Mouse (Mus musculus): Measurements from ENCODE around the gene Micall1. TPM values are rescaled to one million over a fixed set of nuclear protein-coding genes. Genes with fewer than 3 reads are reported as not detected.

The Micall1 gene
- polyA plus RNA-seq, 1 experiment from 2014 or later, result 3.0 TPM

DNA sequence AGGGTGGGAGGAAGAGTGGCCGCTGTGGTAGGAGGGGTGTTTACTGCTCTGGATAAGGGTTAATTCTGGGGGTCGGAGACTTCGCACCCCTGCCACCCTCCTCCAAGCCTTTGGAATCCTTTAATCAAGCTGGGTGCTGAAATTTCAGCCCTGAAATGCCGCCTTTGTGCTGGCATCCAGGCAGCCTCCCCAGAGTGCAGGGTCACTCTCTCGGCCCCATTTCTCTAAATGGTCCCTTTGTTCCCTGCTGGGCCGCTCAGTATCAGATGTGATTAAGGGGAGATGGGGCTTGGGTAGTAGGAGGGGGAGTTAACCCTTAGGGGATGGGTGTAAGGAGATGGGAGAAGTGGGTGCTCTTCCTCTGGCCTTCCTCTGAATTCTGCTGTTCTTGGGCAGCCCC, 44.0 kb downstream of the Micall1 start:
- WGBS (ENCODE audit: insufficient replicate concordance), result 79% methylated on average over 6 of the region's 6 CpGs
- no peak overlapping the region for H3K27ac ChIP-seq
- no peak for ATAC-seq

DNA sequence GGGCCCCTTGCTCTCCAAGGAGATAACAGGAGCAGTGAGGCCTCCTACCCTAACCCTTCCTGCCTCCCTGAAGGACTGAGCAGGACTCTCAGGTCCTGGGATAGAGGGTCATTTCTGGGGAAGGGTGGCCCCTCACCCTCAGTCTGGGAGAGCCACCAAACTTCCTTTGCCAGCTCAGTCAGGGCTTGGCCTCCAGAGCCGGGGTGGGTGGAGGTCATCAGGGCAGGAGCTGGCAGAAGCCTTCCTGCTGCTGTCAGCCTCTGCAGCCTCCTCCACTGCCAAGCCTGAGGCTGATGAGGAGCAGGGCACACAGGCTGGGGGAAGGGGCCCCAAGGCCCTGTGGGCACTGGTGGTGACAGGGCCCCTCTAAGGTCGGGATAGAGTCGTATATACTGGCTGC, 46.9 kb downstream of the Micall1 start:
- 46% methylated on average over 3 of the region's 3 CpGs for WGBS (ENCODE audit: insufficient replicate concordance)
- Histone ChIP-seq H3K4me1 (peaks cover 13% of the 10 kb centered on the region; the same call in 1 of the 2 replicates), H3K27ac (no peak overlapping the region), H3K36me3 (peaks cover 19% of the 10 kb centered on the region), H3K9ac (no peak overlapping the region), H3K4me2 (no peak overlapping the region), H3K9me3 (replicated peaks) (no peaks in the 10 kb centered on the region), H3K4me3 (no peak overlapping the region), H3K27me3 (replicated peaks) (peaks cover 43% of the 10 kb centered on the region)
- no peak for ATAC-seq

More for the DNA sequence above, 44.0 kb downstream of the Micall1 start:
- Histone ChIP-seq H3K4me3 (no peak overlapping the region), H3K27me3 (replicated peaks) (peaks cover 17% of the 10 kb centered on the region), H3K9ac (no peak overlapping the region), H3K9me3 (replicated peaks) (no peaks in the 10 kb centered on the region), H3K36me3 (peaks cover 44% of the 10 kb centered on the region), H3K4me2 (no peak overlapping the region), H3K4me1 (peaks cover 13% of the 10 kb centered on the region; the same call in 1 of the 2 replicates)

GRCm38 (mm10) chr15:79162301-79162700, 53.6 kb downstream of the Micall1 start:
- H3K9me3 ChIP-seq (replicated peaks), result no peaks in the 10 kb centered on the region
- no peaks in the 10 kb centered on the region for H3K4me1 ChIP-seq
- no peak overlapping the region for H3K9ac ChIP-seq
- no peak for ATAC-seq
- H3K27me3 ChIP-seq (replicated peaks), result peaks cover 97% of the 10 kb centered on the region
- H3K27ac ChIP-seq, result no peak overlapping the region
- no peak overlapping the region for H3K4me2 ChIP-seq
- no peaks in the 10 kb centered on the region for H3K36me3 ChIP-seq
- WGBS (ENCODE audit: insufficient replicate concordance), result 35% methylated on average over 7 of the region's 7 CpGs
- H3K4me3 ChIP-seq, result no peak overlapping the region

DNA sequence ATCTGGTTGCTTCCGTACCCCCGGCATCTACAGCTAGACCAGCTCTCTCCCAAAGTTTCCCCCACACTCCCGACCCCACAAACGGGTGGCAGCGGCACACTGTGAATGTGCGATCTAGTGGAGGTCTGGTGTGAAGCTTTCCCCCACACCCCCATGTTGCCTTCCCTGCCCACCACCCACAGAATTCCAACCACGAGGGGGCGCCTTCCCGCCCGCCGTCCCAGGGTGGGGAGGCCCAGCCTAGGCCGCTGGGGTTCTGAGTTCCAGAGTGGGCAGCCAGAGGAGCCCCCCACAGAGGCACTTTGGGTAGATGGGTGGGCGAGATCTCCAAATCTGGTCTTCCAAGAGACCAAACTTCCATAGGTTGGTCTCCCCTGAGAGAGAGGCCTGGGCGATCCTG, 54.1 kb downstream of the Micall1 start:
- H3K4me3 ChIP-seq, result no peak overlapping the region
- no peaks in the 10 kb centered on the region for H3K4me1 ChIP-seq
- no peak overlapping the region for H3K9ac ChIP-seq
- no peak for ATAC-seq
- no peaks in the 10 kb centered on the region for H3K9me3 ChIP-seq (replicated peaks)
- H3K27me3 ChIP-seq (replicated peaks), result peaks cover 98% of the 10 kb centered on the region
- WGBS (ENCODE audit: insufficient replicate concordance), result 27% methylated on average over 14 of the region's 14 CpGs
- no peak overlapping the region for H3K4me2 ChIP-seq
- no peak overlapping the region for H3K27ac ChIP-seq
- no peaks in the 10 kb centered on the region for H3K36me3 ChIP-seq

GRCm38 (mm10) chr15:79164251-79164650, 55.6 kb downstream of the Micall1 start:
- no peaks in the 10 kb centered on the region for H3K9me3 ChIP-seq (replicated peaks)
- H3K4me1 ChIP-seq, result no peaks in the 10 kb centered on the region
- no peak overlapping the region for H3K9ac ChIP-seq
- H3K36me3 ChIP-seq, result no peaks in the 10 kb centered on the region
- ATAC-seq, result 0 out of 2 replicates have a peak, but pooled peaks have one; percentile 3
- peaks cover 98% of the 10 kb centered on the region for H3K27me3 ChIP-seq (replicated peaks)
- no peak overlapping the region for H3K4me3 ChIP-seq
- WGBS (ENCODE audit: insufficient replicate concordance), result 9% methylated on average over 11 of the region's 15 CpGs
- no peak overlapping the region for H3K27ac ChIP-seq
- H3K4me2 ChIP-seq, result no peak overlapping the region

DNA sequence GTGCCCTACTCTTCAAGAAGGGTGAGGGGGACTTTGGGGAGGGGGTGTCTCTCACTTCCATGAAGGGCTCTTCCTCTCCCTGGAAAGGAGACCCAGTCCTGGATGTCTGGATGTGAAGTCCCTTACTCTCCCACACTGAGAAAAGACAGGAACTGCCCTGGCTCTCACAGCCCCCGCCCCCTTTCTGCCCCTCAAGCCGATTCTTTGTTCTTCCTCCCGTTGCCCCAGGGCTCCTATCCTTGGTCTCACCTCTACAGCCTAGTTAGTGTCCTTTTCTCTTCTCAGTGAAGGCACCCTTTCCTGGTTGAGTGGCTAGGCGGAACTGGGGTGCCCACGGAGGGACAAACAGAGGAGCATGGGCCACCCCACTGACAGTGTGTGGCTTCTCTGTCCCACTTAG, 56.4 kb downstream of the Micall1 start, which contains the start of gene Sox10:
Gene Sox10, minus strand, starts transcription at position 101 of the 400 bp plus-strand sequence.
- ATAC-seq, result no peak
- Histone ChIP-seq H3K36me3 (no peaks in the 10 kb centered on the region), H3K4me2 (no peak within 1 kb of the TSS), H3K9me3 (replicated peaks) (no peaks in the 10 kb centered on the region), H3K27me3 (replicated peaks) (peaks cover 96% of the 10 kb centered on the region), H3K27ac (no peak within 1 kb of the TSS), H3K9ac (no peak within 1 kb of the TSS), H3K4me1 (no peaks in the 10 kb centered on the region), H3K4me3 (no peak within 1 kb of the TSS)
- WGBS (ENCODE audit: insufficient replicate concordance), result 41% methylated on average over 5 of the region's 5 CpGs

DNA sequence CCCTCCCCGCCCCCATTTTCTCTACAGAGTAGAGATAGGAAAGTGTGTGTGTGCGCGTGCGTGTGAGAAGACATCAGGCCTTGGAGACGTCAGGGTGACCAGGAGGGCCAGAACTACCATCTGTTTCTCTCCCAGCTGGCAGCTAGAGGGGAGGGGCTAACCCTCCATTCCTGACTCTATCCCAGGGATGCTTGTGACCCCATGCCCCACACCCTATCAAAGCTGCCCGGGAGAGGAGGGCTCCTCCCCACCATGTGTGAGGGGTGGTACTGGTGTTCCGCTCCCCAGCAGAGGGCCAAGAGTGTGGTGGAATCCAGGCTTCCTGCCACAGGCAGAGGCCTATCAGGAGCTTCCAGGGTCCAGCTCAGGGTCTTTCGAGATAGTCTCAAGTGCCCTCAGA, 58.0 kb downstream of the Micall1 start:
- 47% methylated on average over 8 of the region's 8 CpGs for WGBS (ENCODE audit: insufficient replicate concordance)

GRCm38 (mm10) chr15:79176905-79177304, 68.2 kb downstream of the Micall1 start:
- no peak overlapping the region for H3K27ac ChIP-seq
- 0 out of 2 replicates have a peak, but pooled peaks cover 6% of the 10 kb centered on the region for H3K4me1 ChIP-seq
- ATAC-seq, result no peak
- WGBS (ENCODE audit: insufficient replicate concordance), result 67% methylated on average over 6 of the region's 6 CpGs
- no peak overlapping the region for H3K4me3 ChIP-seq
- H3K27me3 ChIP-seq (replicated peaks), result peaks cover 33% of the 10 kb centered on the region
- H3K4me2 ChIP-seq, result no peak overlapping the region
- H3K9ac ChIP-seq, result no peak overlapping the region
- H3K36me3 ChIP-seq, result no peaks in the 10 kb centered on the region
- no peaks in the 10 kb centered on the region for H3K9me3 ChIP-seq (replicated peaks)

More for the DNA sequence above, 58.0 kb downstream of the Micall1 start:
- Histone ChIP-seq H3K9me3 (replicated peaks) (no peaks in the 10 kb centered on the region), H3K27ac (no peak overlapping the region), H3K4me2 (no peak overlapping the region), H3K27me3 (replicated peaks) (peaks cover 83% of the 10 kb centered on the region), H3K9ac (no peak overlapping the region), H3K36me3 (no peaks in the 10 kb centered on the region), H3K4me3 (no peak overlapping the region), H3K4me1 (no peaks in the 10 kb centered on the region)
- no peak for ATAC-seq

- Histone ChIP-seq H3K27me3 (replicated peaks) (peaks cover 15% of the 10 kb centered on the region; the same call in 1 of the 2 replicates), H3K27ac (no peak overlapping the region), H3K4me3 (no peak overlapping the region), H3K36me3 (no peaks in the 10 kb centered on the region), H3K9me3 (replicated peaks) (no peaks in the 10 kb centered on the region), H3K4me1 (no peaks in the 10 kb centered on the region), H3K9ac (no peak overlapping the region), H3K4me2 (no peak overlapping the region)
- 66% methylated on average over 10 of the region's 10 CpGs for WGBS (ENCODE audit: insufficient replicate concordance)
- no peak for ATAC-seq
Observed at GRCm38 (mm10) chr15:79185213-79185612, 76.5 kb downstream of the Micall1 start.

Other genes with a start within 250 kb of the Micall1 start
- gene Gga1, start 231.7 kb upstream of the Micall1 start, polyA plus RNA-seq (2016; fragmentation: Nextera tagmentation; extraction: Ambion mirVana), result 32.2 and 33.5 TPM in 2 replicates
- 0.17 and 0.43 TPM in 2 replicates for gene Gm49510, start 209.2 kb upstream of the Micall1 start, polyA plus RNA-seq (2016; fragmentation: Nextera tagmentation; extraction: Ambion mirVana)
- 34.3 and 39.3 TPM in 2 replicates for gene Sh3bp1, start 209.1 kb upstream of the Micall1 start, polyA plus RNA-seq (2016; fragmentation: Nextera tagmentation; extraction: Ambion mirVana)
- gene Pdxp, start 195.0 kb upstream of the Micall1 start, polyA plus RNA-seq (2016; fragmentation: Nextera tagmentation; extraction: Ambion mirVana), result 17.1 and 17.4 TPM in 2 replicates
- 644 and 660 TPM in 2 replicates for gene Lgals1, start 182.2 kb upstream of the Micall1 start, polyA plus RNA-seq (2016; fragmentation: Nextera tagmentation; extraction: Ambion mirVana)
- gene Nol12, start 174.0 kb upstream of the Micall1 start, polyA plus RNA-seq (2016; fragmentation: Nextera tagmentation; extraction: Ambion mirVana), result 47.9 and 51.6 TPM in 2 replicates
- gene Triobp, start 161.2 kb upstream of the Micall1 start, polyA plus RNA-seq (2016; fragmentation: Nextera tagmentation; extraction: Ambion mirVana), result 21.0 and 26.8 TPM in 2 replicates
- gene H1f0, start 80.4 kb upstream of the Micall1 start, polyA plus RNA-seq (2016; fragmentation: Nextera tagmentation; extraction: Ambion mirVana), result 114 and 122 TPM in 2 replicates
- gene Galr3, start 67.0 kb upstream of the Micall1 start, polyA plus RNA-seq (2016; fragmentation: Nextera tagmentation; extraction: Ambion mirVana), result 0.41 and 0.55 TPM in 2 replicates
- gene Ankrd54, start 46.0 kb upstream of the Micall1 start, polyA plus RNA-seq (2016; fragmentation: Nextera tagmentation; extraction: Ambion mirVana), result 58.9 and 61.4 TPM in 2 replicates
- gene Eif3l, start 33.7 kb upstream of the Micall1 start, polyA plus RNA-seq (2016; fragmentation: Nextera tagmentation; extraction: Ambion mirVana), result 188 and 201 TPM in 2 replicates
- gene Polr2f, start 32.1 kb downstream of the Micall1 start, polyA plus RNA-seq (2016; fragmentation: Nextera tagmentation; extraction: Ambion mirVana), result 280 and 301 TPM in 2 replicates
- gene 1700088E04Rik, start 32.4 kb downstream of the Micall1 start, polyA plus RNA-seq (2016; fragmentation: Nextera tagmentation; extraction: Ambion mirVana), result 0.86 and 1.0 TPM in 2 replicates
- 0.17 and 0.29 TPM in 2 replicates for gene Sox10, start 56.3 kb downstream of the Micall1 start, polyA plus RNA-seq (2016; fragmentation: Nextera tagmentation; extraction: Ambion mirVana)
- gene Pick1, start 120.3 kb downstream of the Micall1 start, polyA plus RNA-seq (2016; fragmentation: Nextera tagmentation; extraction: Ambion mirVana), result 16.1 and 17.1 TPM in 2 replicates
- 0.07 TPM in 1 of 2 replicates, not detected in the other for gene Gm49486, start 120.5 kb downstream of the Micall1 start, polyA plus RNA-seq (2016; fragmentation: Nextera tagmentation; extraction: Ambion mirVana)
- gene Slc16a8, start 145.9 kb downstream of the Micall1 start, polyA plus RNA-seq (2016; fragmentation: Nextera tagmentation; extraction: Ambion mirVana), result not detected in 2 replicates
- gene Baiap2l2, start 176.6 kb downstream of the Micall1 start, polyA plus RNA-seq (2016; fragmentation: Nextera tagmentation; extraction: Ambion mirVana), result 1.2 and 1.4 TPM in 2 replicates
- gene Pla2g6, start 219.5 kb downstream of the Micall1 start, polyA plus RNA-seq (2016; fragmentation: Nextera tagmentation; extraction: Ambion mirVana), result 16.8 and 17.3 TPM in 2 replicates
- 1.1 and 2.8 TPM in 2 replicates for gene Maff, start 237.7 kb downstream of the Micall1 start, polyA plus RNA-seq (2016; fragmentation: Nextera tagmentation; extraction: Ambion mirVana)